Mouse (Mus musculus) ovary, adult 18-20 months (tissue): ENCODE measurements around the gene Nr1d1.

ENCODE experiments used
- DNase-seq: peaks from one replicate; pipeline ENCODE4 v3.0.0; 2022; ENCODE audit warnings: low spot score, mixed read lengths

The Nr1d1 gene

DNA sequence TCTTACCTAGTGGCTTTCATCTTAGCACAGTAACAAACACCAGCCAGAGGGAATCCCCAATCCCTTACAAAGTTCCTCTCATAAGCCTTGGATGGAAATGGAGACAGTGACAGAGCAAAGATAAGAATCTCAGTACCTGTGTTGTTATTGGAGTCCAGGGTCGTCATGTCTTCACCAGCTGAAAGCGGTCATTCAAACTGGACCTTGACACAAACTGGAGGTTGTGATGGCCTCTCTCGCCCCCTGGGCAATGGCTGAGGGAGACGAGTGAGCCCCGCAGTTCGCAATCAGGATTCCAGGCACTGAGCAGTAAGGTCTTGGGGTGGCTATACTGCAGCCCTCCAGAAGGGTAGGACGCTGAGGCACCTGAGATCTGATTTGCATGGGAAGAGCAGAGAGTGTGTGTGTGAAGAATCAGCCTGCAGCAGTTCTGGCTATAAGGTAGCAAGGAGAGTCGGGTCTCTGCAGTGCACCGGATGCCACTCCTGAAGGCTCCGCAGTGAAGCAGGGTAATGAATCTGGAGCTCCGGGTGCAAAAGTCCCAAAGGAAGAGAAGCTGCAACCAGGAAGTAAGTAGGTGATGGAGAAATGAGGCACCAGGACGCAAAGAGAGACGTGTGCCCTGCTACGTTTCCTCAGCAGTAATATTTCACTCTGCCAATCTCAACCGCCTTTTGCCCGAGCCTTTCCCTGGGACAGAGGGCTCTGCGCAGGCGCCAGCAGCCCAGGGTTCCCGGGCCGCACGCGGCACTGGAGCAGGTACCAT, at the start of gene Nr1d1:
Gene Nr1d1 (minus strand): TSS at position 752 of the 766 bp plus-strand sequence.
- no peak for DNase-seq

DNA sequence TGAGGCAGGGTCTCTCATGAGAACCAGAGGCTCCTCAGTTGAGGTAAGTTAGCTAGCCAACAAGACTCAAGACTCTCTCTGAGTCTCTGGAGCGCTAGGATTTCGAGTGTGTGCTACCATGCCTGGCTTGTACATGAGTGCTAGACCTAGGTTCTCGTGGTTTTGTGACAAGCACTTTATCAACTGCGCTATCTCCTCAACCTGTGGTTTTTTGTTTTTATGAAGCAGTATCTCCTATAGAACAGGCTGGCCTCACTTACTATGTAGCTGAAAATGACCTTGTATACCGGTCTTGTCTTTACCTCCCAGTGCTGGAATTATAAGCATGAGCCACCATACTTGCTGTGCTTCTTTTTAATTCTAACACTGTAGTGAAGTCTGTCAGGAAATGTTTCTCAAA, 45.8 kb upstream of the Nr1d1 start:
- DNase-seq = no peak

DNA sequence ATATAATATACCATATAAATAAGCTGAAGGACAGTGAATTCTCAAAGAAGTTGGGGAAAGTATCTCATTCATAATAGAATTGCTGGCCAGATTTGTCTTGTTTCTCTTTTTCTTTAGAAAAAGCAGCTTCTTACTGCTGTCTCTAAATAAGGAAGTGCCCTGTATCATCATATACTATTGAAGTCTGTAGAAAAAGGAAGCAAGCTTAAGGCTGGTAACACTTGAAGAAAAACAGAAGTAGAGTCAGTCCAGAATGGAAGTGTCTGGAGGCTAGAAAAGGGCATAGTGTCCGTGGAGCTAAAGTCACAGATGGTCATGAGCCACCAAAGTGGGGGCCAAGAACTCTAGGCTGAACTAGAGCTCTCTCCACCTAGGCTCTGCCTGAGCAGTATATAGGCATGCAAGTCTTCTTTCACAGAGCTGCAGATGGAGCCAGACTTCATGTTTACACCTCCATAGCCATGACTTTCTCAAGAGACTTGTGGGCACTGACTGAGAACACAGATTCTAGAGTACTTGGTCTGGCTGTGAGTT, 41.6 kb upstream of the Nr1d1 start:
- DNase-seq = no peak

DNA sequence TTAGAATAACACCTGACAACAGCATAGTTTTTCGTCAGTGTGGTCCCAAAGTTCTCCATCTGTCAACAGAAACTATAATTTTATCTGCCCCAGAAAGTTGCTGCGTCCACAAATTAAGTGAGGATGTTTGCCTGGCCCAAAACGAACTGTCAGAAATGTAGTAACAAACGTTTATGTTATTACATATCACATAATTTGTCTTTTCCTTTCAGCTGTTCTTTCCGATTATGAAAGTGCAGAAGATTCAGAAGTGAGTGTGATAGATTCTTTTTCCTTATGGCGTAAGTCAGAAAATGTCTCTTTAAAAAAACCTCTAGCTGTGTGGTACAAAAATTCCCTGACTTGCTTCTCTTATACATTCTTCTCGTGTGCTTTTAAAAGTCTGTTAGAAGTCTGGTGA, 35.6 kb upstream of the Nr1d1 start:
- no peak for DNase-seq

DNA sequence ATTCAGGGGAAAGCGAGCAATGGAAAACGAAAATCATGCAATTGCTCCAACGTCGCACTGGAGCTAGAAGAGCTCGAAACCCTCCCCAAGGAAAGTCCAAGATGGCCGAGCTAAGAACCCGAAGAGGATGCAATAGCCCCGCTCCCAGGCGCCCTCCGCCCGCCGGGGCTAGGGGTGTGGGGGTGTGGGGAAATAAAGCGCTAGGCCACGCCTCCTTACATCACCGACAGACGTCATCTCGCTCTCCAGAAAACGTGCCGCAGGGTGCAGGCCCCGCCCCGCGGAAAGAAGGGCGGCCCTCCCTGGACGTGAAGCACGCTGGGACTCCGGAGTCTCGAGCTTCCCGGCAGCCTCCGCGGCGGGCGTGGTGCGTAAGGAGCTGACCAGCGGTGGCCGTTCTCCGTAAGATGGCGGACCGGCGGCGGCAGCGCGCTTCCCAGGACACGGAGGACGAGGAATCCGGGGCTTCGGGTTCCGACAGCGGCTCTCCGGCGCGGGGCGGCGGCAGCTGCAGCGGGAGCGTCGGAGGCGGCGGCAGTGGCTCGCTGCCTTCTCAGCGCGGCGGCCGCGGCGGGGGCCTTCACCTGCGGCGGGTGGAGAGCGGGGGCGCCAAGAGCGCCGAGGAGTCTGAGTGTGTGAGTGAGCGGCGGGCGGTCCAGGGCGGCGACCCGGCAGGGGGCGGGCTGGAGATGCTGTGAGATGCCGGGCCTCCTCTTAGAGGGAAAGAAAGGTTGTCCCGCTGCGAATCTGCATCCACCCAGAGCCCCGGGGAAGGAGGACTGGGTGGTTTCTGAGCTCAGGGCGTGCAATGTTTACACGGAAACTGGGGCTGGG, 34.5 kb upstream of the Nr1d1 start:
- peak; percentile 98 for DNase-seq

DNA sequence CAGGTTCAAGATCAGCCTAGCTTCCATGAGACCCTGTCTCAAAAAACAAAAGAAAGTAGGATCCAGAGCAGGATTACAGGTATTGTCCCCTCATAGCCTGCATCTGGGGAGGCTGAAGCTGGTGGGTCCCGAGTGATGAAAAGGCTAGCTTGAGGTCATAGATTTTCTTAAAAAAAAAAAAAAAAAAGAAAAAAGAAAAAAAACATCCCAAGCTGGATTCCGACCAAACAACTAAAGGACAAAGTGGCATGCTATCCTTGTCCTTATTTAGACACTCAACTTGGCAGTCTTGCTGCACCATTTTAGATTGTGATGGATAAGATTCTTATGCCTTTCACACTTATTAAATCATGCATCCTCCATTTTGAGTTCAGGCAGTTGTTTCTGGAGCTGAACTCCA, 33.3 kb upstream of the Nr1d1 start:
- DNase-seq = no peak

DNA sequence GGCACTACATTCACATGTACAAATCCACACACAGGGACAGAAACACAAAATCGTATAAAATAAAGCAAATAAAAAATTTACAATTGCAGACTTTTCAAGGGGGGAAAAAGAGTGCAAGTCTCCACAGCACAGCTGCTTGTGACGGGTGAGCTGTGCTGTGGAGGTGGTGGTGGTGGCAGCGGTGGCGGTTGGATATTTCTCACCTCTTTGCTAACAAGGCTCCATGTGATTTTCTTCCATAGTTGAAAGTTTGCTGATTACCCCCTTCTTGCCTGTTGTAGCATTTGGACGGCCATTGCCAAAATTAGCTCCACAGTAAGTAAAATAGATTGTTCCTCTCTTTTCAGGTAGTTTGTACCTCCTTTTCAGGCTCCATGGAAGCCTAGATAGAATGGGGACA, 29.5 kb upstream of the Nr1d1 start, which contains the start of gene Casc3:
Gene Casc3 (plus strand): TSS at position 301 of the 400 bp plus-strand sequence.
- no peak for DNase-seq

DNA sequence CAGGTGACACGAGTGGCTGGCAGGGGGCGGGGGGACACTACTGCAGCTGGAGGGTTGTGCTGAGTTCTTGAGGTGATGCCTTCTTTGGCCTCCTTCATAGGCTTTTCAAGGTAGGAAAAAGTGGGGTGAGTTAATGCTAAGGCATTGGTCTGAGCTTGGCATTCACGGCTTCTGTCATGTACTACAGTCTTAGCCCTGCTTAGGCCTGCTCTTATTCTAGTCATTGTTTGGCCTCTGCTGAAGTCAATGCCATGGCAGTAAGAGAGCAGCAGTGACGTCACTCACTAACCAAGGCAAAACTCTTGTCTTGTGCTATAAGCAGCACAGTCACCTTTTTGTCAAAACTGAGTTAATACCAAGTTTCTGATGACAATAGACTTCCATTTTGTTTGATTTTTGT, 22.8 kb upstream of the Nr1d1 start:
- no peak for DNase-seq

DNA sequence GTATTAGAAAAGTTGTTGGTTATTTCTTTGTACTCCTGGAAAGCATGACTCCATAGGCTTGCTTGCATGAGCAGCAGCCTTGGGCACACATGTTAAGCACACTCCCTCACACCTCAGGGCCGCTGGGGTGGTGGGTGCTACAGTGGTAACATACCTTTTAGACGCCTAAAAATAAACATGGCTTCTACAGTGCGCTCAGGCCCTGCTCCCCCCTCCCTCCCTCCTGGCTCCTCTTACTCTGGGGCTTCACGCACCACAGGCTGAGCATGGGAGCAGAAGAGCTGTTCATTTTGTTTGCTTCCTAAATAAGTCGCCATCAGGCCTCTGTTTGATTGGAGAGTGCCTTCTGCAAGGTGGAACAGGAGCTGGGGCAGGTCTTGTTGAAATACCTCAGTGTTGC, 22.2 kb upstream of the Nr1d1 start:
- no peak for DNase-seq

DNA sequence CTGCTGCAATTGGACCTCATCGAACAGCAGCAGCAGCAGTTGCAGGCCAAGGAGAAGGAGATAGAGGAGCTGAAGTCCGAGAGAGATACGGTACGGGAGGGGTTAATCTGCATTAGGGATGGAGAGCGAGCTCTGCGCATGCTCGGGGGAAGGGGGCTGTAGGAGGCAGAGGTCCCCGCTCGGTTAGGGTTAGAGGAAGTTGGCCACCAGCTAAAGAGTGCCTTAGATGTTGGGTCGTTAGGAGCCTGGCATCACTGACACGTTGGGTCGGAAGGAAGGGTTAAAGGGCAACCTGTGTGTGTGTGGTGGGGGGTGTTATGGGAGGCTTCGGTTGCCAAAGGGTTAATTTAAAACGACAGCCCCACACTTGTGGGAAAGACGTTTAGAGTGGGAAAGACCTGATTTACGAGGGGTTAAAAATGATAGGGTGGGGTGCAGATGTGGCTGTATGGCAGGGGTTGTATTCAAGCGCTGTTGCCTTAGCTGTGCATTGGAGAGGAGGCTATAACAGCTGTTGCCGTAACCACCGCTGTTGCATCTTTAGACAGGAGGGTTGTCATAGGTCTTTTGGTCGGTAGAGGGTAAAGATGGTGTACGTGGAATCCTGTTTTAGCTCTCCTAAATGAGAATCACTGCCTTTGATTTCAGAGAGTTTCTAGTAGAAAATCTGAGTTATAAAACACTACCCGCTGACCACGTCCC, 21.5 kb upstream of the Nr1d1 start:
- DNase-seq = no peak

DNA sequence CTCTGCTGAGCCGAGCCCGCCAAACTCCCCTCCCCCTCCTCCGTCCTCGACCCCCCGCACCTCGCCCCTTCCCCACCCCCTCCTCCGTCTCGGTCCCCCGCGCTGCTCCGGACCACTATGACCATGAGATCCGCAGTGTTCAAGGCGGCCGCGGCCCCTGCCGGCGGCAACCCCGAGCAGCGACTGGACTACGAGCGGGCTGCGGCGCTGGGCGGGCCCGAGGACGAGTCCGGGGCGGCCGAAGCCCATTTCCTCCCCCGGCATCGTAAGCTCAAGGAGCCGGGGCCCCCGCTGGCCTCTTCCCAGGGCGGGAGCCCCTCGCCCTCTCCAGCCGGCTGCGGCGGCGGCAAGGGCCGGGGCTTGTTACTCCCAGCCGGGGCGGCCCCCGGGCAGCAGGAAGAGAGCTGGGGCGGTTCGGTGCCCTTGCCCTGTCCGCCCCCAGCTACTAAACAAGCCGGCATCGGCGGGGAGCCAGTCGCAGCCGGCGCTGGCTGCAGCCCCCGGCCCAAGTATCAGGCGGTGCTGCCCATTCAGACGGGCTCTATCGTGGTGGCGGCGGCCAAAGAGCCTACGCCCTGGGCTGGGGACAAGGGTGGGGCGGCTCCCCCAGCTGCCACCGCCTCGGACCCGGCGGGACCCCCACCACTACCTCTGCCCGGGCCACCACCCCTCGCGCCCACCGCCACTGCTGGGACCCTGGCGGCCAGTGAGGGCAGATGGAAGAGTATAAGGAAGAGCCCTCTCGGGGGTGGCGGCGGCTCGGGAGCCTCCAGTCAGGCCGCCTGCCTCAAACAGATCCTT, 20.8 kb upstream of the Nr1d1 start:
- no peak for DNase-seq

DNA sequence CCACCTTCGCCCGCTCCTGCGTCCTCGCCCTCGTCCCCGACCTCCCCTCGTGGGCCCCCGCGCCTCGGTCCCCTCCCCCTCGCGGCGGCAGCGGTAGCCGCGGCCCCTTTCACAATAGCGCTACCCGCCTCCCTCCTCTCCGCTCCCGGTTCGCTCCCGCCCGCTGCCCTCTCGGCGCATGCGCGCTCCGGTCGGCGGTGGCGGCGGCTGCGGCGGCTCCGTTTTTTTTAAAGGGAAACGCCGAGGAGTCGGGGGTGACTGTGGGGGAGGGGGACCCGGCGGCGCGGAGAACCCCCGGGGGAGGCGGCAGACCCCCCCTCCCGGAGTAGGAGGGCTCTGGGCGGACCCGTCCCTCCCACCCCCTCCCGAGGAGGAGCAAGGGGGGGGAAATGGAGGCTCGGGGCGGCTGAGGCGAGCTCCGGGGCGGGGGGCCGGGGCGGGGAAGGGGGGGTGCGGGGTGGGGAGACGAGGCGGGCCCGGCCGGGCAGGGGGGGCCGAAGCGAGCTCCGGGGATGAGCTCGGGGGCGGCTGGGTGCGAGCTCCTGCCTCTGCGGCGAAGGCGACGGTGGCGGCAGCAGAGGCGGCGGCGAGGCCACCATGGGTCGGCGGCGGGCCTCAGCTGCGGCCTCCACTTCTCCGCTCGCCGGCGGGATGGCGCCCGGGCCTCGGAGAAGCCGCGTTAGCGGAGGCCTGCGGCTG, 20.0 kb upstream of the Nr1d1 start, which contains the start of gene Msl1:
Gene Msl1 (plus strand): TSS at position 502 of the 699 bp plus-strand sequence.
- DNase-seq = peak; percentile 87

DNA sequence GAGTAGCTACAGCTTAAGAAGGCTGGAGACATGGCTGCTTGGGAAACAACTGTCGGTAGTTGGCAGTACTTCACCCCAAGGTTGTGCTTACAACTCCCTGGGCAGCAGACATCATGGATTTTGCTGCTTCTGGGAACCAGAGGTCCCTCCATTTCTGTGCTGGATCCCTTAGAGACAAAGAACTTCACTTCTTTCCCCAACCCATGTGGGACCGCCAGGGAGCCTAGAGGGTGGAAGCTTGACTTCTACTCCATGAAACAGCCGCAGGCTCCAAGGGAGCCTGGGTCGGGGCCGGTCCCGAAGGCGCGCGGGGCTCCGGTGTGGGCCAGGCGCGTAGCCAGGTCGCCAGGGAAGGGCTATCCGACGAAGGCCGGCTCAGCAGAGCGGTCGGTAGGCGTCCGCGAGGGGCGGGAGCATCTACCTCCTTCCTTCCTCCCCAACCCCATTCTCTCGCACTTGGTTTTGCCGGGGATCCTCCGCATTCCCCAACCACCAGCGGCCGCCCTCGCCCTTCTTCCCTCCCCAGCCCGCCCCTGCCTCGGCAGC, 19.4 kb upstream of the Nr1d1 start:
- no peak for DNase-seq

DNA sequence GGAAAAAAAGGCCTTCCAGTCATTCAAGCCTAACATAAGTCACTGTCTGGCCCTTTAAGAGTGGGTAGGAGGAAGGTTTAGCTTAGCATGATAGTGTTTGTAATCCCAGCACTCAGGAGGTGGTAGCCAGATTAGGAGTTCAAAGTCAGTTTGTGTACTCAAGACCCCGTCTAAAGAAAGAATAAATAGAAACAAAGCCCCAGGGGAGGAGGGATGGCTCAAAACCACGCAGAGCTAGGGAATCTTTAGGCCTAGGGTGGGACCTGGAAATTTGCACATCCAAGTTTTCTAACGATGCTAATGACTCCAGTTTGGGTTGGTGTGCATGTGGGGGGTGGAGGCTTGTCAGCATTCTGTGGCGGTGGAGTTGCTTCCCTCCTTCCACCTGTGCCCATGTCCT, 16.9 kb upstream of the Nr1d1 start:
- DNase-seq = no peak

DNA sequence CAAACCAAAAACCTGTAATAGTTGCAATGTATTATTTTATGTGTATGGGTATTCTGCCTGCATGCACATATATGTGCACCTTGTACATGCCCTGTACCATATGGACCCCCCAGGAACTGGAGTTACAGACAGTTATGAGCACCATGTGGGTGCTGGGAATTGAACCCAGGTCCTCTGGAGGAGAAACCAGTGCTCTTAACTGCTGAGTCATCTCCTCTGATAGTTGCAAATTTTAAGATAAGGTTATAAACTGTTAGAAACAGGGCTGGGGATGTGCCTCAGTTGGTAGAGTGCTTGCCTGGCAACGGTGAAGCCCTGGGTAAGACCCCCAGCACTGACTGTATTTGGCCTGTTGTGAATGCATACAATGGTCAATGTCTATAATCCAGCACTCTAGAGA, 16.3 kb upstream of the Nr1d1 start:
- no peak for DNase-seq

DNA sequence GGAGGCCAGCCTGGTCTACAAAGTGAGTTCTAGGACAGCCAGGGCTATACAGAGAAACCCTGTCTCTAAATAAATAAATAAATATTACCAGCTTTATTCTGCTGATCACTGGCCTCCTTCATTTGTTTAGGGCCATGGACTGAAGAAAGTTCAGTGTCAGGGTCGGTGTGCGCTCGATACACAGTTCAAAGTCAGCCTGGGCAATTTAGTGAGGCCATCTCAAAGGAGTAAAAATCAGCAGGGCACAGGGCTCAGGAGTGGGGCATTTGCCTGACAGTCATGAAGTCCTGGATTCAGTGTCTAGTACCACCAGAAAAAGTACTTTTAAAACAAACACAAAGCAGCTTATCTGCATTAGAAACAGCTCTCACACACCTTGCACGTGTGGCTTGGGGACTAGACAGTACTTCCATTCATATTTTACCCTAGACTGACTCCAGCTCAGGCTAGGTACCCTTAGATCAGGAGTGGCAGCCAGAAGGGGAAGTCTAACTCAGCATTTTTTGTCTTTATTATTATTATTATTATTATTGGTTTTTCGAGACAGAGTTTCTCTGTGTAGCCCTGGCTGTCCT, 15.6 kb upstream of the Nr1d1 start:
- no peak for DNase-seq

DNA sequence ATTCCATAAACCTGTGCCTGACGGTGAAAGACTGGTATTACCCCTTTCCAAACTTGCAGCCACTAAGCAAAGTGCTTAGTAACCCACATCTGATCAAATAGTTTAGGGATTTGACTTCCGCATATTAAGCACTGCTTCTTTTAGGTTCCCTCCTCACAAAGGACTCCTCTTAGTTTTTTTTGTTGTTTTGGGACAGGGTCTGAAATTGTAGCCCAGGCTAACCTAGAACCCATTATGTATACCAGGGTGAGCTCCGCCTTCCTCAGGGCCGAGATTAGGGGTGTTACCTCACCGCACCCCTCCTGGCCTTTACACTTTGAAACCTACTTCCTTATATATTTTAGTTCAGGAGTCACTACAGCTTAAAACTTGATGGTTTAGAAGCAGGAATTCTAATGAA, 14.7 kb upstream of the Nr1d1 start:
- DNase-seq = no peak

DNA sequence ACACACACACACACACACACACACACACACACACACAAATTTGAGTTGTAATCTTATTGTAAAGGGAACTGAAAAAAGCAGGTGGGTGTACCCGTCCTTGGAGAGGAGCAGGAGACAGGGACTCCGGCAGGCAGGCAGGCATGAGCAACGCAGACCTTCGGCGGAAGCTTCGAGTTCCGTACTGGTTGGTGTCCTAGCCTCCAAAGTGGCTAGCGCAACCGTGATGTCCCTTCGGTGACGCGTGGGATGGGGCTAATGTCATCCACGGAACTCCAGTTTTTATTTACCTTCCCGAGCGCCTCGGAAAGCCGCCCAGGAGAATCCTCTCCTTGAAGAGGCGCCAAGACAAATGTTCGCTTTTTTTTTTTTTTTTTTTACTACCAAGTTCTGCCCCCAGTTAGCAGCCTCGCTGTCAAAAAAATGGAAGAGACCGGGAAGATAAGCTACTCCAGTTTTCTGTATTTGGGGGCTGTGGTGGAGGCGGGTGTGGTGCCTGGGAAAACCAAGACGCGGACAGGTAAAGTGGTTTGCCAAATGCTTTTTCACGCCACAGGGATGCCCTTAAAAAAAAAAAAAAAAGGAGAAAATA, 14.2 kb upstream of the Nr1d1 start:
- no peak for DNase-seq

DNA sequence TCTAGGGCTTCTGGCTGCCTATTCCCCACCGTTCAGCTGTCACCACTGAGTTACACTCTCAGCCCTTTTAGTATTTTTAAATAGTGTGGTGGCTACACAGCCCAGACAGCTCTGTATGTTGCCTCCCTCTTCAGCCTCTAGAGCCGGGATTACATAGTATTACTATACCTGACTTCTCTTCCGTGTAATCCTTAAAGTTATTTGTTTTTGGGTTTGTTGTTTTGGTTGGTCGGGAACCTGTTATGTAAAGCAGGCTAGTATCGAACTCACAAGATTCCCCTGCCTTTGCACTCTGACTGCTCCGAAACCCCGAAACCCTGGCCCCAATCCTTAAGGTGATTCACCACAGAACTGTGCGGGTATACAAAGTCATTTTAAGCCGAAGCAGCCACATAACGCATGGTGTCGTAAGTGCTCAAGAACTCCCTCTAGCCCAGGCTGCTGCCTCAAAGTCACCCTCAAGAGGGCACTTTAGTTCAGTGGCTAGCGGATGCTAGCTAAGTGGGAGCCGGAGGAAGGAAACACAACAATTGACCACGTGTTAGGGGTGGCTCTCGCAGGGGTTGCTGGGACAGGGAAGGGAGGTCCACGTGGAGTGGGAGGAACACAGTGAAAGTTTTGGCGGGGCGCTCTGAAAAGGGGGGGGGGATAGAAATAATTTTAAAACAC, 13.6 kb upstream of the Nr1d1 start:
- peak; percentile 92 for DNase-seq
